Mouse (Mus musculus) embryonic facial prominence, embryonic 11.5 days (tissue): ENCODE measurements at regions not wholly inside any gene's neighbourhood (a gene's known extent, or its start where the extent isn't known, plus 50 kb on each side); places are given as distances from the start of the nearest gene placed in this dataset.

Experiments used
- ATAC-seq: fragments of 200-750 bp; cut with Nextera tagmentation; replicated peaks from 2 replicates; pipeline ENCODE4 v1.8.0; 2017; ENCODE audit warnings: low read depth; ENCODE audit not compliant: insufficient number of reproducible peaks, low FRiP score, low TSS enrichment
- DNase-seq: peaks from one replicate; pipeline ENCODE4 v3.0.0-alpha.2; 2015; ENCODE audit warnings: low spot score
- H3K27ac ChIP-seq: fragments of 300-500 bp; sonication (generic); replicated peaks from 2 replicates; pipeline ENCODE4 v1.5.1; 2014; ENCODE audit warnings: mild to moderate bottlenecking, low read depth, low read length, control low read depth
- H3K27me3 ChIP-seq: fragments of 300-500 bp; sonication (generic); 2 replicates; pipeline ENCODE4 v1.6.1; 2014; ENCODE audit warnings: mild to moderate bottlenecking, low read length, moderate library complexity, mixed read lengths; ENCODE audit not compliant: control insufficient read depth, insufficient read depth
- H3K36me3 ChIP-seq: fragments of 300-500 bp; sonication (generic); replicated peaks from 2 replicates; pipeline ENCODE4 v1.6.1; 2014; ENCODE audit warnings: low read depth, mild to moderate bottlenecking, low read length, moderate library complexity, mixed read lengths; ENCODE audit not compliant: control insufficient read depth, insufficient read depth
- H3K4me1 ChIP-seq: fragments of 300-500 bp; sonication (generic); 2 replicates; pipeline ENCODE4 v1.6.1; 2014; ENCODE audit warnings: low read length, mixed read lengths; ENCODE audit not compliant: control insufficient read depth, insufficient read depth
- H3K4me2 ChIP-seq: fragments of 300-500 bp; sonication (generic); 2 replicates; pipeline ENCODE4 v1.6.1; 2014; ENCODE audit warnings: low read depth, mild to moderate bottlenecking, control low read depth, low read length, moderate library complexity
- H3K4me3 ChIP-seq: fragments of 300-500 bp; sonication (generic); 2 replicates; pipeline ENCODE4 v1.5.1; 2014; ENCODE audit warnings: low read depth, low read length, control low read depth
- H3K9ac ChIP-seq: fragments of 300-500 bp; sonication (generic); replicated peaks from 2 replicates; pipeline ENCODE4 v1.6.1; 2014; ENCODE audit warnings: mild to moderate bottlenecking, control low read depth, low read length
- H3K9me3 ChIP-seq: fragments of 300-500 bp; sonication (generic); replicated peaks from 2 replicates; pipeline ENCODE4 v1.6.1; 2016; ENCODE audit warnings: mild to moderate bottlenecking, low read length, inconsistent platforms, mixed read lengths; ENCODE audit not compliant: control insufficient read depth
- WGBS: fragments of 180-500 bp; shearing (Covaris S2); extraction: QIAGEN DNeasy Blood & Tissue Kit; methylation state at CpG from one replicate; pipeline ENCODE4 v1.1.7; 2014; 5-methylcytosine and 5-hydroxymethylcytosine counted together

- no peaks in the 10 kb centered on the region for H3K36me3 ChIP-seq
- H3K9ac ChIP-seq = no peak overlapping the region
- H3K9me3 ChIP-seq = no peaks in the 10 kb centered on the region
- no peak overlapping the region for H3K4me3 ChIP-seq
- no peak overlapping the region for H3K27ac ChIP-seq
- no peak overlapping the region for H3K4me2 ChIP-seq
- DNase-seq = no peak
- WGBS = 86% methylated on average over 3 of the region's 3 CpGs
- H3K27me3 ChIP-seq = no peaks in the 10 kb centered on the region
- no peaks in the 10 kb centered on the region for H3K4me1 ChIP-seq
- ATAC-seq = no peak
Observed at GRCm38 (mm10) chr11:43370025-43370424, 56.0 kb downstream of the Pttg1 start.

- DNase-seq (no peak), ATAC-seq (no peak)
- no peaks in the 10 kb centered on the region for H3K36me3 ChIP-seq
- H3K4me2 ChIP-seq = no peak overlapping the region
- 85% methylated on average over 1 of the region's 1 CpGs for WGBS
- H3K9me3 ChIP-seq = no peaks in the 10 kb centered on the region
- no peak overlapping the region for H3K9ac ChIP-seq
- no peak overlapping the region for H3K4me3 ChIP-seq
- no peaks in the 10 kb centered on the region for H3K4me1 ChIP-seq
- H3K27ac ChIP-seq = no peak overlapping the region
- no peaks in the 10 kb centered on the region for H3K27me3 ChIP-seq
Observed at GRCm38 (mm10) chr11:43368346-43368745, 57.7 kb downstream of the Pttg1 start.

- Histone ChIP-seq H3K27ac (no peak overlapping the region), H3K27me3 (no peaks in the 10 kb centered on the region), H3K4me2 (no peak overlapping the region), H3K9me3 (no peaks in the 10 kb centered on the region), H3K4me3 (no peak overlapping the region), H3K9ac (no peak overlapping the region), H3K36me3 (no peaks in the 10 kb centered on the region), H3K4me1 (no peaks in the 10 kb centered on the region)
- ATAC-seq (no peak), DNase-seq (peak; percentile 19)
- WGBS = 72% methylated on average over 13 of the region's 13 CpGs
Observed at GRCm38 (mm10) chr11:43361858-43362257, 64.2 kb downstream of the Pttg1 start.

- no peaks in the 10 kb centered on the region for H3K27me3 ChIP-seq
- H3K9ac ChIP-seq = no peak overlapping the region
- WGBS = 72% methylated on average over 13 of the region's 13 CpGs
- no peak overlapping the region for H3K4me3 ChIP-seq
- no peak overlapping the region for H3K4me2 ChIP-seq
- no peak overlapping the region for H3K27ac ChIP-seq
- H3K4me1 ChIP-seq = no peaks in the 10 kb centered on the region
- ATAC-seq = no peak; the same call in 1 of the 2 replicates
- no peak for DNase-seq
- H3K36me3 ChIP-seq = no peaks in the 10 kb centered on the region
- H3K9me3 ChIP-seq = no peaks in the 10 kb centered on the region
Observed at GRCm38 (mm10) chr11:43358390-43359291, 67.4 kb downstream of the Pttg1 start.

- no peaks in the 10 kb centered on the region for H3K27me3 ChIP-seq
- no peak overlapping the region for H3K4me2 ChIP-seq
- 89% methylated on average over 4 of the region's 4 CpGs for WGBS
- ATAC-seq (no peak), DNase-seq (no peak)
- H3K9me3 ChIP-seq = no peaks in the 10 kb centered on the region
- no peaks in the 10 kb centered on the region for H3K4me1 ChIP-seq
- H3K36me3 ChIP-seq = no peaks in the 10 kb centered on the region
- no peak overlapping the region for H3K9ac ChIP-seq
- H3K4me3 ChIP-seq = no peak overlapping the region
- H3K27ac ChIP-seq = no peak overlapping the region
Observed at GRCm38 (mm10) chr11:43353602-43354001, 72.4 kb downstream of the Pttg1 start.

- Histone ChIP-seq H3K27ac (no peak overlapping the region), H3K27me3 (no peaks in the 10 kb centered on the region), H3K9ac (no peak overlapping the region), H3K9me3 (no peaks in the 10 kb centered on the region), H3K36me3 (no peaks in the 10 kb centered on the region), H3K4me2 (no peak overlapping the region), H3K4me3 (no peak overlapping the region), H3K4me1 (no peaks in the 10 kb centered on the region)
- WGBS = 78% methylated on average over 1 of the region's 1 CpGs
- DNase-seq = no peak
- ATAC-seq = no peak
Observed at GRCm38 (mm10) chr11:43353030-43353429, 73.0 kb downstream of the Pttg1 start.

GRCm38 (mm10) chr11:43351818-43352217, 74.2 kb downstream of the Pttg1 start:
- no peak overlapping the region for H3K27ac ChIP-seq
- H3K36me3 ChIP-seq = no peaks in the 10 kb centered on the region
- H3K4me3 ChIP-seq = no peak overlapping the region
- no peak overlapping the region for H3K9ac ChIP-seq
- 79% methylated on average over 2 of the region's 2 CpGs for WGBS
- H3K4me1 ChIP-seq = no peaks in the 10 kb centered on the region
- H3K9me3 ChIP-seq = no peaks in the 10 kb centered on the region
- H3K27me3 ChIP-seq = no peaks in the 10 kb centered on the region
- H3K4me2 ChIP-seq = no peak overlapping the region
- ATAC-seq = no peak
- no peak for DNase-seq

- Histone ChIP-seq H3K9me3 (no peaks in the 10 kb centered on the region), H3K9ac (no peak overlapping the region), H3K36me3 (no peaks in the 10 kb centered on the region), H3K27ac (no peak overlapping the region), H3K4me1 (no peaks in the 10 kb centered on the region), H3K4me2 (no peak overlapping the region), H3K27me3 (no peaks in the 10 kb centered on the region), H3K4me3 (no peak overlapping the region)
- 88% methylated on average over 2 of the region's 2 CpGs for WGBS
- ATAC-seq (no peak), DNase-seq (no peak)
Observed at GRCm38 (mm10) chr11:43351348-43351747, 74.7 kb downstream of the Pttg1 start.
